Mouse (Mus musculus) Patski (cell line): ENCODE measurements at regions not wholly inside any gene's neighbourhood (a gene's known extent, or its start where the extent isn't known, plus 50 kb on each side); places are given as distances from the start of the nearest gene placed in this dataset.

Experiments used
- ATAC-seq: fragments of 100-300 bp; one replicate; pipeline ENCODE4 v1.8.0; 2021
- CTCF ChIA-PET: fragments of 350-600 bp; sonication (Branson Sonifier 250); formaldehyde crosslinking; loops from one replicate; lab custom pipeline; 2022; ENCODE audit warnings: inconsistent platforms; lab: Charles Lee
- POLR2A ChIA-PET: fragments of 350-600 bp; sonication (Branson Sonifier 250); formaldehyde crosslinking; loops from one replicate; lab custom pipeline; 2022; ENCODE audit warnings: antibody characterized with exemption, inconsistent platforms; lab: Charles Lee
- DNase-seq: peaks from one replicate; pipeline ENCODE4 v3.0.0-alpha.2; 2011; ENCODE audit warnings: low read depth, low spot score
- H3K27me3 ChIP-seq: fragments of 371-371 bp; one replicate; pipeline ENCODE4 v1.5.1; 2021
- CTCF ChIP-seq: fragments of 100-300 bp; IDR thresholded peaks from one replicate; pipeline ENCODE4 v1.5.1; 2021
- in situ Hi-C: fragments of 300-500 bp; cut with MboI; formaldehyde crosslinking; loops from 3 replicates; pipeline ENCODE4 v1.11.1; 2018; ENCODE audit warnings: low pct_unique_long_range_greater_than_20kb, mixed read lengths

GRCm38 (mm10) chr1:75833071-75833830 lies 287.2 kb downstream of the Slc4a3 start:
- in situ Hi-C loops = no loop called here
- DNase-seq (no peak), ATAC-seq (no peak)
- POLR2A ChIA-PET = no interaction called here
- H3K27me3 ChIP-seq = no peaks in the 10 kb centered on the region
- CTCF ChIA-PET = interaction anchor here (1.0 kb wide), 1 partner anchor 21 kb away, joined by 3 read pairs; no protein-coding TSS in a partner anchor
- no peak for TF ChIP-seq CTCF

DNA sequence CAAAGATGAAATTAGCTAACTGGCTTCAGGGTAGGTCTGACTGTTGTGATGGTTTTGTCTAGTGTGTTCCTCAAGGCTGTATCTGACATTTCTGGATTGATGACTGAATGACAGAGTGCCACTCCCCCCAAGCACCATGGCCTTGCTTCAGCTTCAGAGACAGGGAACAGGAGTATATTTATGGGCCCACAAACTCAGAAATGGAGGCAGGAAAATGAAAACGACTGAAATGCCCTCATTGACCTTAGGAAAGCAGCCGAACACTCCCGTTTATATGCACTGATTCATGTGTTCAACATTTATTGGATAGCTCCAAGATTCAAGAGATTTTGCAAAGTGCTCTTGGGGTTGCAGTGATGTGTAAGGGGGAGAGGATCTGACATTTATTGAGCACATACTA lies 288.3 kb downstream of the Slc4a3 start:
- no peak for DNase-seq
- ChIA-PET POLR2A (no interaction called here), CTCF (no interaction called here)
- TF ChIP-seq CTCF = no peak
- ATAC-seq = no peak
- in situ Hi-C loops = no loop called here
- no peaks in the 10 kb centered on the region for H3K27me3 ChIP-seq

DNA sequence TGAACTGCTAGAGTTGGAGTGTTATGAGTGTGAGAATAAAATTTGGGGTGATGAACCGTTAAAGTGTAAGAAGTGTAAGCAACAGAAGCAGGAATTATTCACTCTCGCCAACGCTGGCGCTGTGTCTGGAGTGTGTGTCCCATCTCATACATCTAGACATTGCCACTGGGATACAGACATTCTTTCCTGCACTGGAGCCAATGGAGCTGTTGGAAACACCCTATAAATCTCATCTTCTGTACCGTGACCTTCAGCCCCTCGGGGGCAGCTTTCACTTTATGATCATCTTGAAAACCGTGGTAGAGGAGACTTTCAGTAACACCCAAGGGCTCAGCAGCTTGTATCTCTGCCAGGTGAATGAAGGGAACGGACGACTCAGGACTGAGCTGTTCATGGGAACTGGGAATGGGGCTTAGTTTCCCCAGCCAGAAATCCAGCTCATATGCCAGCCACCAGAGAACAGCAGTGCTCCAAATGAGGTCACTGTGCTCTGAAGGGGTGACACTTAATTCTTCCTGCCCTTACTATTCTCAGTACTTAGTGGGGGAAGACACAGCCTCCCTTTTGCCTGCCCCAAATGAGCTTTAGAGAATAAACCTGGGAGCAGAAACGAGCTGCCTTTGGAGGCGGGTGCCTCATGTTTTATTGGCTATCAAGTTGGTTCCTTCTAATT lies 293.6 kb downstream of the Slc4a3 start:
- DNase-seq = no peak
- H3K27me3 ChIP-seq = no peaks in the 10 kb centered on the region
- no peak for TF ChIP-seq CTCF
- no peak for ATAC-seq
- in situ Hi-C loops = no loop called here
- CTCF ChIA-PET = no interaction called here
- POLR2A ChIA-PET = no interaction called here

GRCm38 (mm10) chr1:75842396-75842795 lies 296.3 kb downstream of the Slc4a3 start:
- no peak for TF ChIP-seq CTCF
- DNase-seq (no peak), ATAC-seq (no peak)
- in situ Hi-C loops = no loop called here
- H3K27me3 ChIP-seq = no peaks in the 10 kb centered on the region
- ChIA-PET POLR2A (no interaction called here), CTCF (no interaction called here)

DNA sequence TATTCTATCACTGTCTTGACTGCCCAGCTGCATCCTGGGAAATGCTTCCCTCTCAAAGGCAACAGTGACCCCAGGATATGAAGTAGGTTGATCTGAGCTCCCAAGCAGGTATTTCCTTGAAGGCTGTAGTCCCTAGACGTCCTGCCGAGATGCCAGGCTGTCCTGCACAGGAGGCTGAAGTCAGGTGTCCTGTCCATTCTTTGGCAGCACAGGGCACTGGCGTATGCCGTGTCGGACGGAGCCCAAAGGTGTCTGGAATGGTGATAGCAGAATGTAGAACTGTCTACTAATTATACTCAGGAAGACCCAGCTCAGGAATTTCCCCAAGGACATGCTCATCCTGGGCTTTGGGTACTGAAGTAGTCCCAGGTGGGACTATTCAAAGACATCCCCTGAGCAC lies 297.3 kb downstream of the Slc4a3 start:
- ChIA-PET CTCF (no interaction called here), POLR2A (no interaction called here)
- in situ Hi-C loops = no loop called here
- TF ChIP-seq CTCF = no peak
- no peak for ATAC-seq
- no peaks in the 10 kb centered on the region for H3K27me3 ChIP-seq
- DNase-seq = no peak

- no peaks in the 10 kb centered on the region for H3K27me3 ChIP-seq
- DNase-seq (no peak), ATAC-seq (no peak)
- in situ Hi-C loops = no loop called here
- POLR2A ChIA-PET = no interaction called here
- TF ChIP-seq CTCF = no peak
- CTCF ChIA-PET = interaction anchor here (1.1 kb wide), 1 partner anchor 11 kb away, joined by 3 read pairs; no protein-coding TSS in a partner anchor
Observed at GRCm38 (mm10) chr1:75844123-75844522, 298.1 kb downstream of the Slc4a3 start.

DNA sequence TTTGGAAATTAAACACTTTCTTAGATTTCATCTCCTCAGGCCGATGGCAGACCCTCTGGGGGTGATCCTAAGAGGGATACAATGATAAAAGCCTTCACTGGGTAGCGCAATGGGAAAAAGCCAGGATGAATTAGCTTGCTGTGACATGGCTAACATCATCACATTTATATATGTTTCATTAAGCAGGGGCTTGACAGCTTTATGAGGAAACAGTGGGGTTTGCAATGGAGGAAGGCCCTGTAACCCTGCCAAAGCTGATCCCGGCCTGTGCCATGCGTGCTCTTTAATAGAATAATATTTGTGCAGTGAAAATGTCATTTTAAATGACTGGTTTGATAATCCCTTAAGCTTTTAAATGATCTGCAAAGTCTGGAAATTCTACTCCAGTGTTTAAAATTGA lies 298.5 kb downstream of the Slc4a3 start:
- in situ Hi-C loops = no loop called here
- ChIA-PET POLR2A (interaction anchor here (0.7 kb wide), 1 partner anchor 23 kb away, joined by 3 read pairs; no protein-coding TSS in a partner anchor), CTCF (interaction anchor here (1.1 kb wide), 1 partner anchor 10 kb away, joined by 3 read pairs; no protein-coding TSS in a partner anchor)
- ATAC-seq = no peak
- no peak for DNase-seq
- no peak for TF ChIP-seq CTCF
- no peaks in the 10 kb centered on the region for H3K27me3 ChIP-seq

GRCm38 (mm10) chr1:75844981-75845380 lies 298.9 kb downstream of the Slc4a3 start:
- in situ Hi-C loops = no loop called here
- ATAC-seq (no peak), DNase-seq (no peak)
- ChIA-PET CTCF (interaction anchor here (1.1 kb wide), 1 partner anchor 10 kb away, joined by 3 read pairs; no protein-coding TSS in a partner anchor), POLR2A (interaction anchor here (0.7 kb wide), 1 partner anchor 23 kb away, joined by 3 read pairs; no protein-coding TSS in a partner anchor)
- no peaks in the 10 kb centered on the region for H3K27me3 ChIP-seq
- TF ChIP-seq CTCF = no peak

DNA sequence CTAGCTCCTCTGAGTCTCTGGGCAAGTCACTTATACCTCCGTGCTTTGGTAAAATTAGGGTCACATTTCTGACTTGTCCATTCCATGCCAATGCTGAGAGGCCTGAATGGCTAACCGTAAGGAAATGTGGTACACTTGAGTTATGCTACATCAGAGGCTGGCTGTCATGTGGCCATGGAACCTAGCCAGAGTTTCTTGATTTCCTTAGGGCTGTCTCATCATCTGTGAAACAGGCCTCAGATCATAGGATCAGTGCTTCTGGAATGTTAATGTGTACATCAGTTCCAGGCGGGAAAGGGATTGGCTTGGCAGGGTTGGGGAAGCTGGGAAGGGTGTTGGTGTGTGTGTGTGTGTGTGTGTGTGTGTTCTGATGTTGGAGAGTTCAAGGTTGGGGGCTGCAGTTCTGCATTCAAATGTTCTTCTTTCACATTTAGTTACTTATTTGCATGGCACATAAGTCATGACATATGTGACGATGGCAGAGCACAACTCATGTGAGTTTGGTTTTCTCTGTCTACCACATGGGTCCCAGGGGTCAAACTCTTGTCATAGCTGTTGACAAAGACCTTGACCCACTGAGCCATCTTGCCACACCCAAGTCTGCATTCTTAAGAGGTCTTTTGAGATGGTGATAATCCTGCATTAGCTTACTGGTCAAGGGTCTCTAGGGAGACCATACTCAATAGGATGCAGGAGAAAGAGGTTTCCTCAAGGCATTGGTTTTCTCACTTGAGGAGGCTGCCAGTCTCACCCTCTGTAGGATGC lies 299.9 kb downstream of the Slc4a3 start:
- no peaks in the 10 kb centered on the region for H3K27me3 ChIP-seq
- no peak for TF ChIP-seq CTCF
- ATAC-seq = no peak
- in situ Hi-C loops = no loop called here
- no peak for DNase-seq
- ChIA-PET POLR2A (interaction anchor here (0.6 kb wide), 2 partner anchors 564 to 1752 kb away, joined by 3 to 4 read pairs; no protein-coding TSS in a partner anchor), CTCF (interaction anchor here (1.1 kb wide), 1 partner anchor 14 kb away, joined by 3 read pairs; no protein-coding TSS in a partner anchor)

DNA sequence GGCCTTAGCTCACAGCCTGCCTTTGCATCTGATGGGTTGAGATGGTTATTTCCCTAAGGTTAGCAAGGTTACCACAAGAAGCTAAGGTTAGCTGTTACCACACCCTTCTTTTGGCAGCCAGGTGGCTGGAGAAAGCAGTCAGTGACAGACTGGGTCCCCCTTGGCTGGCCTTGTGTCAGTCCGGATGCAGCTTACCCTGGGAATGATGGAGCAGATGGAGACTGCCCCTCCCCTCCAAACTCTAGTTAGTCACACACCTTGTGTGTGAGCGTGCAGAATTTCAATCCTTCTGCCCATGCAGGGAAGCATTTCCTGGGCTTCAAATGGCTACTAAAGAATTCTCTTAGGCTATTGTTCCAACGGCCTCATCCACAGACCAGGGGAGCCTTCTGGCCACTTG lies 301.6 kb downstream of the Slc4a3 start:
- ATAC-seq (peak; percentile 21), DNase-seq (no peak)
- no peak for TF ChIP-seq CTCF
- in situ Hi-C loops = no loop called here
- POLR2A ChIA-PET = interaction anchor here (0.7 kb wide), 1 partner anchor 1469 kb away, joined by 3 read pairs; no protein-coding TSS in a partner anchor
- CTCF ChIA-PET = no interaction called here
- H3K27me3 ChIP-seq = no peaks in the 10 kb centered on the region
